Mouse (Mus musculus) neural tube, embryonic 13.5 days (tissue): ENCODE results near the gene Mpst. TPM values are rescaled to one million over a fixed set of nuclear protein-coding genes. Genes with fewer than 3 reads are reported as not detected.

Experiments
- ATAC-seq: fragments of 200-750 bp; cut with Nextera tagmentation; 2 replicates; pipeline ENCODE4 v1.8.0; 2017; ENCODE audit warnings: low read depth, mild to moderate bottlenecking, moderate TSS enrichment, moderate library complexity
- H3K27ac ChIP-seq: fragments of 300-500 bp; sonication (generic); replicated peaks from 2 replicates; pipeline ENCODE4 v1.5.1; 2015; ENCODE audit warnings: moderate library complexity, mild to moderate bottlenecking, inconsistent platforms
- H3K27me3 ChIP-seq: fragments of 300-500 bp; sonication (generic); 2 replicates; pipeline ENCODE4 v1.6.1; 2015; ENCODE audit warnings: mild to moderate bottlenecking, inconsistent platforms
- H3K36me3 ChIP-seq: fragments of 300-500 bp; sonication (generic); 2 replicates; pipeline ENCODE4 v1.6.1; 2015; ENCODE audit warnings: mild to moderate bottlenecking, inconsistent platforms
- H3K4me1 ChIP-seq: fragments of 300-500 bp; sonication (generic); replicated peaks from 2 replicates; pipeline ENCODE4 v1.6.1; 2015; ENCODE audit warnings: inconsistent platforms
- H3K4me2 ChIP-seq: fragments of 300-500 bp; sonication (generic); 2 replicates; pipeline ENCODE4 v1.6.1; 2015; ENCODE audit warnings: inconsistent platforms, mild to moderate bottlenecking, moderate library complexity
- H3K4me3 ChIP-seq: fragments of 300-500 bp; sonication (generic); 2 replicates; pipeline ENCODE4 v1.5.1; 2015; ENCODE audit warnings: mild to moderate bottlenecking, inconsistent platforms
- H3K9ac ChIP-seq: fragments of 300-500 bp; sonication (generic); 2 replicates; pipeline ENCODE4 v1.6.1; 2015; ENCODE audit warnings: moderate library complexity, mild to moderate bottlenecking, inconsistent platforms
- H3K9me3 ChIP-seq: fragments of 300-500 bp; sonication (generic); 2 replicates; pipeline ENCODE4 v1.6.1; 2016; ENCODE audit warnings: inconsistent platforms
- WGBS: fragments of 180-500 bp; shearing (Covaris S2); methylation state at CpG from one replicate; pipeline ENCODE4 v1.1.7; 2015; 5-methylcytosine and 5-hydroxymethylcytosine counted together
- polyA plus RNA-seq: library from polyadenylated mRNA; unstranded; fragments of >200 nt; fragmentation: Nextera tagmentation; extraction: Ambion mirVana; gene quantifications from 2 replicates; pipeline ENCODE4 v1.2.1, GENCODE M21; 2015

Mpst gene
- polyA plus RNA-seq, 1 experiment from 2014 or later: 2.3 TPM

GRCm38 (mm10) chr15:78429139-78429459, 22.9 kb downstream of the Mpst start:
- Histone ChIP-seq H3K27ac (peak overlapping the region; percentile 83), H3K36me3 (peaks cover 35% of the 10 kb centered on the region), H3K4me1 (peaks cover 33% of the 10 kb centered on the region), H3K9ac (peak overlapping the region; percentile 87), H3K9me3 (no peaks in the 10 kb centered on the region), H3K4me3 (peak overlapping the region; percentile 68), H3K27me3 (0 out of 2 replicates have a peak, but pooled peaks cover 4% of the 10 kb centered on the region), H3K4me2 (peak overlapping the region; percentile 89)
- no peak for ATAC-seq
- 2% methylated on average over 3 of the region's 3 CpGs for WGBS

GRCm38 (mm10) chr15:78429871-78430622, 23.8 kb downstream of the Mpst start:
- peaks cover 41% of the 10 kb centered on the region for H3K4me1 ChIP-seq
- WGBS: 82% methylated on average over 13 of the region's 13 CpGs
- H3K9ac ChIP-seq: peak overlapping the region; percentile 87
- H3K36me3 ChIP-seq: peaks cover 41% of the 10 kb centered on the region
- no peaks in the 10 kb centered on the region for H3K27me3 ChIP-seq
- H3K9me3 ChIP-seq: no peaks in the 10 kb centered on the region
- H3K4me2 ChIP-seq: peak overlapping the region; percentile 89
- peak overlapping the region; percentile 83 for H3K27ac ChIP-seq
- H3K4me3 ChIP-seq: peak overlapping the region; percentile 68
- ATAC-seq: no peak

- WGBS: 85% methylated on average over 10 of the region's 10 CpGs
- no peaks in the 10 kb centered on the region for H3K9me3 ChIP-seq
- H3K27ac ChIP-seq: 0 out of 2 replicates have a peak overlapping the region, but pooled peaks have one; percentile 1
- peaks cover 50% of the 10 kb centered on the region for H3K36me3 ChIP-seq
- peaks cover 50% of the 10 kb centered on the region for H3K4me1 ChIP-seq
- 0 out of 2 replicates have a peak overlapping the region, but pooled peaks have one; percentile 22 for H3K9ac ChIP-seq
- ATAC-seq: no peak
- no peak overlapping the region for H3K4me3 ChIP-seq
- no peaks in the 10 kb centered on the region for H3K27me3 ChIP-seq
- no peak overlapping the region for H3K4me2 ChIP-seq
These were observed 24.7 kb downstream of the Mpst start for GRCm38 (mm10) chr15:78430874-78431273.

GRCm38 (mm10) chr15:78431541-78432121, 25.4 kb downstream of the Mpst start:
- peaks cover 57% of the 10 kb centered on the region for H3K4me1 ChIP-seq
- H3K9ac ChIP-seq: no peak overlapping the region
- 83% methylated on average over 7 of the region's 7 CpGs for WGBS
- no peak overlapping the region for H3K4me3 ChIP-seq
- H3K4me2 ChIP-seq: no peak overlapping the region
- peaks cover 56% of the 10 kb centered on the region for H3K36me3 ChIP-seq
- 0 out of 2 replicates have a peak overlapping the region, but pooled peaks have one; percentile 1 for H3K27ac ChIP-seq
- ATAC-seq: no peak
- H3K9me3 ChIP-seq: no peaks in the 10 kb centered on the region
- no peaks in the 10 kb centered on the region for H3K27me3 ChIP-seq

- peaks cover 57% of the 10 kb centered on the region for H3K4me1 ChIP-seq
- WGBS: 26% methylated on average over 6 of the region's 6 CpGs
- H3K27me3 ChIP-seq: no peaks in the 10 kb centered on the region
- no peak overlapping the region for H3K4me2 ChIP-seq
- ATAC-seq: no peak
- no peak overlapping the region for H3K27ac ChIP-seq
- H3K9ac ChIP-seq: 0 out of 2 replicates have a peak overlapping the region, but pooled peaks have one; percentile 31
- no peak overlapping the region for H3K4me3 ChIP-seq
- peaks cover 64% of the 10 kb centered on the region for H3K36me3 ChIP-seq
- no peaks in the 10 kb centered on the region for H3K9me3 ChIP-seq
These were observed 28.8 kb downstream of the Mpst start for GRCm38 (mm10) chr15:78434896-78435520.

- no peak overlapping the region for H3K9ac ChIP-seq
- no peak overlapping the region for H3K27ac ChIP-seq
- H3K4me2 ChIP-seq: no peak overlapping the region
- H3K9me3 ChIP-seq: no peaks in the 10 kb centered on the region
- 76% methylated on average over 11 of the region's 11 CpGs for WGBS
- H3K4me3 ChIP-seq: no peak overlapping the region
- H3K27me3 ChIP-seq: no peaks in the 10 kb centered on the region
- no peak for ATAC-seq
- peaks cover 62% of the 10 kb centered on the region for H3K36me3 ChIP-seq
- H3K4me1 ChIP-seq: peaks cover 56% of the 10 kb centered on the region
These were observed 29.5 kb downstream of the Mpst start for GRCm38 (mm10) chr15:78435681-78436080.

- Histone ChIP-seq H3K4me2 (peak overlapping the region; percentile 54), H3K4me3 (peak overlapping the region; percentile 22), H3K27ac (peak overlapping the region; percentile 86), H3K9ac (peak overlapping the region; percentile 64), H3K4me1 (peaks cover 52% of the 10 kb centered on the region), H3K9me3 (no peaks in the 10 kb centered on the region), H3K27me3 (no peaks in the 10 kb centered on the region), H3K36me3 (peaks cover 52% of the 10 kb centered on the region)
- peak; percentile 57 for ATAC-seq
- WGBS: 11% methylated on average over 31 of the region's 32 CpGs
These were observed 30.4 kb downstream of the Mpst start for GRCm38 (mm10) chr15:78436380-78437192.

- WGBS: 15% methylated on average over 23 of the region's 23 CpGs
- peaks cover 52% of the 10 kb centered on the region for H3K4me1 ChIP-seq
- H3K4me2 ChIP-seq: peak overlapping the region; percentile 54
- H3K9me3 ChIP-seq: no peaks in the 10 kb centered on the region
- H3K4me3 ChIP-seq: peak overlapping the region; percentile 22; the same call in 1 of the 2 replicates
- H3K27ac ChIP-seq: peak overlapping the region; percentile 86
- ATAC-seq: peak; percentile 16
- peaks cover 44% of the 10 kb centered on the region for H3K36me3 ChIP-seq
- H3K9ac ChIP-seq: peak overlapping the region; percentile 64
- H3K27me3 ChIP-seq: no peaks in the 10 kb centered on the region
These were observed 31.2 kb downstream of the Mpst start for GRCm38 (mm10) chr15:78437237-78438017.

GRCm38 (mm10) chr15:78438018-78438394, 31.8 kb downstream of the Mpst start:
- H3K36me3 ChIP-seq: peaks cover 40% of the 10 kb centered on the region
- no peak overlapping the region for H3K4me3 ChIP-seq
- no peak overlapping the region for H3K4me2 ChIP-seq
- no peaks in the 10 kb centered on the region for H3K9me3 ChIP-seq
- H3K27me3 ChIP-seq: no peaks in the 10 kb centered on the region
- H3K9ac ChIP-seq: no peak overlapping the region
- H3K4me1 ChIP-seq: peaks cover 52% of the 10 kb centered on the region
- peak overlapping the region; percentile 86; the same call in 1 of the 2 replicates for H3K27ac ChIP-seq
- no peak for ATAC-seq
- 45% methylated on average over 4 of the region's 4 CpGs for WGBS

- 49% methylated on average over 8 of the region's 8 CpGs for WGBS
- no peak for ATAC-seq
These were observed 32.3 kb downstream of the Mpst start for GRCm38 (mm10) chr15:78438505-78438904.

GRCm38 (mm10) chr15:78438973-78439372, 32.8 kb downstream of the Mpst start:
- Histone ChIP-seq H3K9me3 (no peaks in the 10 kb centered on the region), H3K27me3 (no peaks in the 10 kb centered on the region), H3K4me1 (peaks cover 51% of the 10 kb centered on the region), H3K4me2 (no peak overlapping the region), H3K27ac (no peak overlapping the region), H3K9ac (no peak overlapping the region), H3K4me3 (no peak overlapping the region), H3K36me3 (peaks cover 30% of the 10 kb centered on the region)
- no peak for ATAC-seq
- WGBS: 68% methylated on average over 9 of the region's 9 CpGs

More at GRCm38 (mm10) chr15:78438505-78438904, 32.3 kb downstream of the Mpst start:
- Histone ChIP-seq H3K27ac (no peak overlapping the region), H3K9ac (0 out of 2 replicates have a peak overlapping the region, but pooled peaks have one; percentile 22), H3K9me3 (no peaks in the 10 kb centered on the region), H3K36me3 (peaks cover 35% of the 10 kb centered on the region), H3K27me3 (no peaks in the 10 kb centered on the region), H3K4me3 (no peak overlapping the region), H3K4me1 (peaks cover 52% of the 10 kb centered on the region), H3K4me2 (no peak overlapping the region)
